10 mouse cellular contexts compared by ENCODE assay signal in the genomic region with DNA sequence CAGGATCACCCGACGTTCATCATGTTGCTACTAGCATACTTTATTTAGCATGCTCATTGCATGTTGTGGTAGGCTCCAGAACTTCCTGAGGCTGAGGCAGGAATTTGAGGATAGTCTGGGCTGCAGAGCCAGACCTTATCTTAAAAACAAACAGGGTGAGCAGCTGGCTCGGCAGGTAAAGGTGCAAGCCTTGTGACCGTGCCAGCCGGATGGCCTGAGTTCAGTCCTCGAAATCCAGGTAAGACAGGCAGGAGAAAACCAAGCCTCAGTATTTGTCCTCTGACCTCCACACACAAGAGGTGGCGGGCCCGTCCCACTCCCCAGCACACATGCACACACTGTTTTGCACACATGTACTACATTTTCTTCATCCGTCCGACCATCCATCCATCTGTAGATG. TPM values are rescaled to one million over a fixed set of nuclear protein-coding genes. Genes with fewer than 3 reads are reported as not detected.
DNase-seq lines count a peak whose midpoint lies in the region; ATAC-seq and TF ChIP-seq lines count a peak whose summit lies in the region.
"Had no signal": no experiment of that assay in that cellular context is flagged by ENCODE, and none has a peak within 500 bp of the region (broad histone marks: within the 10 kb centered on the region; RNA-seq: fewer than 3 reads in every experiment).

No protein-coding gene starts in this region.

- WGBS in heart, embryonic 14.5 days: 55% methylated on average over 10 of the region's 10 CpGs
- WGBS in heart, adult 2 months: 53% methylated on average over 10 of the region's 10 CpGs
- 78% methylated on average over 10 of the region's 10 CpGs for WGBS in neural tube, embryonic 11.5 days
- 45% methylated on average over 10 of the region's 10 CpGs for WGBS in limb, embryonic 15.5 days

- H3K9ac ChIP-seq in heart, embryonic 14.5 days (ENCODE audit: low read length): peak overlapping the region; percentile 30; the same call in 1 of the 2 replicates
- no peak overlapping the region for H3K9ac ChIP-seq in heart, adult 2 months (ENCODE audit: low read depth, low read length)
- no peak overlapping the region; the same call in 1 of the 2 replicates for H3K9ac ChIP-seq in neural tube, embryonic 11.5 days (ENCODE audit: low read length)
- H3K9ac ChIP-seq in limb, embryonic 15.5 days: no peak overlapping the region

- no peaks in the 10 kb centered on the region for H3K9me3 ChIP-seq in heart, embryonic 14.5 days (ENCODE audit: control insufficient read depth, low read length)
- no peaks in the 10 kb centered on the region for H3K9me3 ChIP-seq in neural tube, embryonic 11.5 days (ENCODE audit: control insufficient read depth, low read length)
- no peaks in the 10 kb centered on the region for H3K9me3 ChIP-seq in limb, embryonic 15.5 days

- intact Hi-C loops in heart, adult 2 months (cut with DNase I): no loop called here

- H3K79me2 ChIP-seq in heart, adult 2 months (replicated peaks; ENCODE audit: control insufficient read depth, insufficient read depth, low read length): peaks cover 3% of the 10 kb centered on the region

- H3K27me3 ChIP-seq in heart, embryonic 14.5 days (ENCODE audit: control insufficient read depth, insufficient read depth, low read length): no peaks in the 10 kb centered on the region
- H3K27me3 ChIP-seq in heart, adult 2 months (ENCODE audit: control insufficient read depth, insufficient read depth, low read length): no peaks in the 10 kb centered on the region
- no peaks in the 10 kb centered on the region for H3K27me3 ChIP-seq in neural tube, embryonic 11.5 days (ENCODE audit: control insufficient read depth, insufficient read depth, low read length)
- H3K27me3 ChIP-seq in limb, embryonic 15.5 days: no peaks in the 10 kb centered on the region

- no peak for TF ChIP-seq CTCF in heart, adult 2 months (IDR thresholded peaks at IDR 0.05)

- 0 out of 2 replicates have a peak overlapping the region, but pooled peaks have one; percentile 0 for H3K4me2 ChIP-seq in heart, embryonic 14.5 days (ENCODE audit: low read length)
- peak overlapping the region; percentile 6; the same call in 1 of the 2 replicates for H3K4me2 ChIP-seq in neural tube, embryonic 11.5 days (ENCODE audit: low read depth)
- no peak overlapping the region for H3K4me2 ChIP-seq in limb, embryonic 15.5 days

- TF ChIP-seq EP300 in heart, adult 2 months (IDR thresholded peaks at IDR 0.05; ENCODE audit: insufficient read depth, low read depth, low read length): no peak

- 0 out of 4 replicates have a peak overlapping the region, but pooled peaks of 1 of the 2 experiments have one; percentile 24 for H3K27ac ChIP-seq in heart, embryonic 14.5 days (replicated peaks in 1 of 2; ENCODE audit: control insufficient read depth in 1 of 2, insufficient read depth in 1 of 2, low read depth in 2 of 2, low read length in 2 of 2)
- no peak overlapping the region for H3K27ac ChIP-seq in heart, adult 2 months
- H3K27ac ChIP-seq in neural tube, embryonic 11.5 days (ENCODE audit: low read depth, low read length): peak overlapping the region; percentile 72; the same call in 1 of the 2 replicates
- H3K27ac ChIP-seq in limb, embryonic 15.5 days: 0 out of 2 replicates have a peak overlapping the region, but pooled peaks have one; percentile 22

- ATAC-seq in heart, embryonic 14.5 days (ENCODE audit: insufficient number of reproducible peaks, insufficient read depth, low FRiP score, low read depth): no peak
- no peak for ATAC-seq in neural tube, embryonic 11.5 days (ENCODE audit: insufficient read depth, low FRiP score, low TSS enrichment)
- no peak for ATAC-seq in limb, embryonic 15.5 days (ENCODE audit: insufficient number of reproducible peaks, low FRiP score, low TSS enrichment, low read depth)
- ATAC-seq in cerebellum, adult (ENCODE audit: insufficient number of reproducible peaks, low FRiP score, low TSS enrichment): no peak

- no peak overlapping the region for H3K4me3 ChIP-seq in heart, embryonic 14.5 days (ENCODE audit: control insufficient read depth in 1 of 2, insufficient read depth in 1 of 2, low read depth in 1 of 2, low read length in 2 of 2)
- H3K4me3 ChIP-seq in heart, adult 2 months: no peak overlapping the region
- no peak overlapping the region for H3K4me3 ChIP-seq in neural tube, embryonic 11.5 days (ENCODE audit: low read depth, low read length)
- no peak overlapping the region for H3K4me3 ChIP-seq in limb, embryonic 15.5 days
- H3K4me3 ChIP-seq: myocyte had no signal

- DNase-seq in heart, adult 2 months: no peak
- no peak for DNase-seq in neural tube, embryonic 11.5 days (ENCODE audit: low spot score)
- DNase-seq in neural tube, embryonic 10.5 days (ENCODE audit: extremely low spot score, low spot score): no peak
- DNase-seq in right cerebral cortex, postnatal 4 days: no peak
- no peak for DNase-seq in cerebellum, adult 11-12 months
- DNase-seq: heart, postnatal 14 days had no signal

- H3K36me3 ChIP-seq in heart, embryonic 14.5 days (ENCODE audit: control insufficient read depth, insufficient read depth, low read length): no peaks in the 10 kb centered on the region
- peaks cover 6% of the 10 kb centered on the region for H3K36me3 ChIP-seq in heart, adult 2 months (ENCODE audit: control insufficient read depth, insufficient read depth, low read length)
- H3K36me3 ChIP-seq in neural tube, embryonic 11.5 days (ENCODE audit: control insufficient read depth, insufficient read depth, low read length): peaks cover 3% of the 10 kb centered on the region
- H3K36me3 ChIP-seq in limb, embryonic 15.5 days: no peaks in the 10 kb centered on the region

- H3K4me1 ChIP-seq in heart, embryonic 14.5 days (ENCODE audit: control insufficient read depth in 2 of 2, insufficient read depth in 2 of 2, low read length in 2 of 2): peaks cover 62 to 86% of the 10 kb centered on the region in 2 experiments
- H3K4me1 ChIP-seq in heart, adult 2 months (ENCODE audit: control insufficient read depth, insufficient read depth, low read length): peaks cover 46% of the 10 kb centered on the region
- H3K4me1 ChIP-seq in neural tube, embryonic 11.5 days (ENCODE audit: control insufficient read depth, insufficient read depth, low read length): peaks cover 44% of the 10 kb centered on the region
- H3K4me1 ChIP-seq in limb, embryonic 15.5 days: peaks cover 73% of the 10 kb centered on the region

- TF ChIP-seq POLR2A in heart, adult 2 months (IDR thresholded peaks at IDR 0.05; ENCODE audit: insufficient read depth, low read depth, low read length): no peak

RNA-seq across cellular contexts. Expression of gene Prrc2b, which starts 5.8 kb away (rescaled TPM):
- 35.8 and 41.8 TPM in 2 replicates for polyA plus RNA-seq in heart, embryonic 14.5 days (2014; fragmentation: Nextera tagmentation; extraction: Ambion mirVana)
- 10 to 100 TPM; 78.3 to 82.6 TPM for total RNA-seq in heart, adult 2 months (2021)
- 39.3 and 46.9 TPM in 2 replicates for polyA plus RNA-seq in heart, adult 2 months (2012; rRNA removed)
- 73.9 and 81.1 TPM in 2 replicates for polyA plus RNA-seq in neural tube, embryonic 11.5 days (2014; fragmentation: Nextera tagmentation; extraction: Ambion mirVana)
- polyA plus RNA-seq in limb, embryonic 15.5 days (2015; fragmentation: Nextera tagmentation; extraction: Ambion mirVana): 40.8 and 44.8 TPM in 2 replicates
